9 mouse cellular contexts compared by ENCODE assay signal in genomic region chr16:94816391-94816790, GRCm38 (mm10).
DNase-seq lines count a peak whose midpoint lies in the region; ATAC-seq lines count a peak whose summit lies in the region.
"Had no signal": no experiment of that assay in that cellular context is flagged by ENCODE, and none has a peak within 500 bp of the region (broad histone marks: within the 10 kb centered on the region; RNA-seq: fewer than 3 reads in every experiment).

No protein-coding gene starts in this region.

- no peaks in the 10 kb centered on the region for H3K36me3 ChIP-seq in kidney, embryonic 14.5 days (ENCODE audit: control insufficient read depth, insufficient read depth, low read length)

- H3K4me2 ChIP-seq in kidney, embryonic 14.5 days (replicated peaks; ENCODE audit: low read depth, low read length), result no peak overlapping the region

- no peak for ATAC-seq in CD4-positive, CD25-positive, alpha-beta regulatory T cell, adult 4 months
- 0 out of 2 replicates have a peak, but pooled peaks have one; percentile 35 for ATAC-seq in kidney, embryonic 14.5 days (ENCODE audit: low FRiP score, low TSS enrichment)
- no peak for ATAC-seq in monocyte, adult 5-6 weeks (replicated peaks; ENCODE audit: insufficient number of reproducible peaks, low FRiP score, low TSS enrichment, poor library complexity, severe bottlenecking)

- H3K27ac ChIP-seq in kidney, embryonic 14.5 days (ENCODE audit: low read depth, low read length), result no peak overlapping the region
- H3K27ac ChIP-seq: macrophage had no signal

- H3K27me3 ChIP-seq in kidney, embryonic 14.5 days (ENCODE audit: control insufficient read depth, insufficient read depth, low read length), result no peaks in the 10 kb centered on the region

- peak; percentile 69 for DNase-seq in CD4-positive, CD25-positive, alpha-beta regulatory T cell, adult 2 months (ENCODE audit: low read depth, low spot score)
- DNase-seq in ovary, postnatal 14 days (ENCODE audit: low spot score), result peak; percentile 2
- DNase-seq in ovary, postnatal 10 days (ENCODE audit: low spot score), result no peak
- DNase-seq in embryo, embryonic 10.5 days (ENCODE audit: low spot score), result peak; percentile 79
- DNase-seq in lung, postnatal 36 days, result peak; percentile 32

- no peak overlapping the region for H3K9ac ChIP-seq in kidney, embryonic 14.5 days (ENCODE audit: low read depth, low read length)

- no peak overlapping the region for H3K4me3 ChIP-seq in kidney, embryonic 14.5 days (ENCODE audit: low read length)

- WGBS in kidney, embryonic 14.5 days, result 21% methylated on average over 6 of the region's 6 CpGs

- H3K9me3 ChIP-seq in kidney, embryonic 14.5 days (ENCODE audit: control insufficient read depth, low read length), result peaks cover 17% of the 10 kb centered on the region

- H3K4me1 ChIP-seq in kidney, embryonic 14.5 days (ENCODE audit: control insufficient read depth, insufficient read depth, low read length), result no peaks in the 10 kb centered on the region
